Mouse (Mus musculus): ENCODE measurements at regions not wholly inside any gene's neighbourhood (a gene's known extent, or its start where the extent isn't known, plus 50 kb on each side); places are given as distances from the start of the nearest gene placed in this dataset.
"Not testable (repeated sequence)": the region's sequence is repeated elsewhere in the genome, so short reads cannot be mapped to it uniquely, and the experiment has no call there.

GRCm38 (mm10) chr9:9475009-9475744 is 236.3 kb upstream of the Arhgap42 start:
- no peak for ATAC-seq (ENCODE audit: low FRiP score, low read depth)
- Histone ChIP-seq H3K4me2 (replicated peaks) (no peak overlapping the region), H3K27ac (no peak overlapping the region), H3K4me1 (no peaks in the 10 kb centered on the region), H3K9me3 (no peaks in the 10 kb centered on the region), H3K9ac (no peak overlapping the region), H3K36me3 (no peaks in the 10 kb centered on the region), H3K4me3 (no peak overlapping the region), H3K27me3 (no peaks in the 10 kb centered on the region)
- 35% methylated on average over 8 of the region's 8 CpGs for WGBS

GRCm38 (mm10) chr9:9444213-9444612 is 205.3 kb upstream of the Arhgap42 start:
- Histone ChIP-seq H3K9ac (no peak overlapping the region), H3K4me1 (no peaks in the 10 kb centered on the region), H3K27ac (no peak overlapping the region), H3K4me2 (replicated peaks) (no peak overlapping the region), H3K36me3 (no peaks in the 10 kb centered on the region), H3K9me3 (no peaks in the 10 kb centered on the region; the same call in 1 of the 2 replicates), H3K27me3 (no peaks in the 10 kb centered on the region), H3K4me3 (no peak overlapping the region)
- WGBS: 78% methylated on average over 1 of the region's 1 CpGs
- ATAC-seq (ENCODE audit: low FRiP score, low read depth): no peak

DNA sequence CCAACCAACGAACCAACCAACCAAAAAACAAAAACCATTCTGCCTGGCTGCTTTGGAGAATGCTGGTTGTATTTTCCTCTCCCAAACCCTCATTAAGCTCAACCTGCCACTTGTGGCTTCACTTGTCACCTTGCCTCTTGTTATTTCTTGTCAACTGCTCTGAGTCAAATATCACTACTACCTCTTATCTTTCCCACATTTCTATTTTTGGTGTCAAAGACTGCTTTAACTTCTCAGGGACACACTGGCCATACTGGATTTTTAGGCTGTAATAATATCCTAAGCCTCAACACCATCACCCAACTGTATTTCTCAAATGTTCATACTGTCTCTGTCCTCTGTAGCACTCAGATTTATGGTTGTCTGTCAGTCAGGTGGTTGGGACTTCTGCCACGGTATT is 181.4 kb upstream of the Arhgap42 start:
- no peak for ATAC-seq (ENCODE audit: low FRiP score, low read depth)
- H3K9me3 ChIP-seq: no peaks in the 10 kb centered on the region
- H3K4me3 ChIP-seq: no peak overlapping the region
- H3K4me1 ChIP-seq: no peaks in the 10 kb centered on the region
- no peak overlapping the region for H3K27ac ChIP-seq
- WGBS: 77% methylated on average over 2 of the region's 2 CpGs
- no peak overlapping the region for H3K4me2 ChIP-seq (replicated peaks)
- no peaks in the 10 kb centered on the region for H3K27me3 ChIP-seq
- no peak overlapping the region for H3K9ac ChIP-seq
- H3K36me3 ChIP-seq: no peaks in the 10 kb centered on the region

GRCm38 (mm10) chr9:9412460-9413181 is 173.7 kb upstream of the Arhgap42 start:
- Histone ChIP-seq H3K4me3 (no peak overlapping the region), H3K4me2 (replicated peaks) (no peak overlapping the region), H3K27me3 (no peaks in the 10 kb centered on the region), H3K4me1 (no peaks in the 10 kb centered on the region), H3K36me3 (no peaks in the 10 kb centered on the region), H3K9me3 (no peaks in the 10 kb centered on the region), H3K9ac (no peak overlapping the region), H3K27ac (no peak overlapping the region)
- ATAC-seq (ENCODE audit: low FRiP score, low read depth): no peak
- WGBS: 72% methylated on average over 3 of the region's 3 CpGs

GRCm38 (mm10) chr9:9394190-9394589 is 155.3 kb upstream of the Arhgap42 start:
- H3K9ac ChIP-seq; H3K4me1 ChIP-seq; H3K4me3 ChIP-seq; H3K27ac ChIP-seq; ATAC-seq (ENCODE audit: low FRiP score, low read depth); H3K27me3 ChIP-seq; H3K9me3 ChIP-seq; H3K4me2 ChIP-seq (replicated peaks); H3K36me3 ChIP-seq: not testable (repeated sequence)
- WGBS: 97% methylated on average over 3 of the region's 4 CpGs

DNA sequence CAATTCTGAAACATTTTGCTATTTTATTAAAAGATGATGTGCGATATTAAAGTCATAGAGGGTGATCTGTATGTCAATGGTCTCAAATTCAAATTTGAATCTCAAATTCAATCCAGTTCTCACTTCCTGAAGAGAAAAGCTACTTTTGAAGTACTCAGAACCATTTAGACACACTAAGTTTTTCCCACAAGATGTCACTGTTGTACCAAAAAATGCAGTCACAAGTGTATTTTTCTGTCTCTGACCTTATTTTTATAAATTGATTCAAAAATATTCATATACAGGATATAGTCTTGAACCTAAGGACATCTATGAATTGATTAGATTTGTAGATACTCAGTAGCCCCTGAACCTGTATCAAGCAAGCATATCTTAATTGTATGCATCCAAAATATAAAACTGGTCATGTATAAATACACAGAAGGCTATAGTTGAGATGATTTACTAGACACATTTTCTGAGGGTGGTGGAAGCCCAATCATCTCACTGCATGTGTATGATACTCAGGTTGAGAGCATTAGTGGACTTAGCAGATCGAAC is 137.8 kb upstream of the Arhgap42 start:
- no peak overlapping the region for H3K4me2 ChIP-seq (replicated peaks)
- H3K9me3 ChIP-seq: no peaks in the 10 kb centered on the region
- no peak overlapping the region for H3K4me3 ChIP-seq
- no peak overlapping the region for H3K27ac ChIP-seq
- no peak for ATAC-seq (ENCODE audit: low FRiP score, low read depth)
- WGBS: 75% methylated on average over 2 of the region's 2 CpGs
- no peaks in the 10 kb centered on the region for H3K36me3 ChIP-seq
- no peak overlapping the region for H3K9ac ChIP-seq
- no peaks in the 10 kb centered on the region for H3K27me3 ChIP-seq
- H3K4me1 ChIP-seq: no peaks in the 10 kb centered on the region

DNA sequence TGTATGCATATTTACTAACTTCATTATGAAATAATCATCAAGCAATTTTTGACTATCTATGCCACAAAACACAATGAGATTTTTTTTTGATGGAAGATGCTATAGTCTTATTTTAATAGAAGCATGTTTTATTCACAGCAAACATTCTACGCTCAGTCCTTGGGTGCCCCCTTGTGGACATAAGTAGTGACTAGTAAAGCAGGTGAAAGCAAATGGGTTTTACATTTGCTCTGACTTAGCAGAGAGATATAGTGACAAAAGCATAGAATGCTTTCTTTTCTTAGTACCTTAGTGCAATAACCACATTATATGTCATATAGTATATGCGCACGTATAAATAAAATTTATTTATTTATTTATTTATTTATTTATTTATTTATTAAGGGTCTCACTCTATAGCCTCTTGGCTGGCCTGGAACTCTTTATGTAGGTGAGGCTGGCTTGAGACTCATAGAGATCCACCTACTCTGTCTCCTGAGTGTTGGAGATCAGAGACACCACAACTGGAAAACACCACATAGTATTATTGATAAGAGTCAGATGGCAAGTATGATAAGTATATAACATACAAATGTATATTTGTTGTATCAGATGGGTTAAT is 136.5 kb upstream of the Arhgap42 start:
- WGBS: 22% methylated on average over 3 of the region's 3 CpGs
- no peaks in the 10 kb centered on the region for H3K4me1 ChIP-seq
- no peaks in the 10 kb centered on the region for H3K9me3 ChIP-seq
- H3K27ac ChIP-seq: no peak overlapping the region
- no peaks in the 10 kb centered on the region for H3K36me3 ChIP-seq
- no peak overlapping the region for H3K4me2 ChIP-seq (replicated peaks)
- H3K4me3 ChIP-seq: no peak overlapping the region
- no peak overlapping the region for H3K9ac ChIP-seq
- no peaks in the 10 kb centered on the region for H3K27me3 ChIP-seq
- peak; percentile 54; the same call in 1 of the 2 replicates for ATAC-seq (ENCODE audit: low FRiP score, low read depth)

GRCm38 (mm10) chr9:9372594-9372993 is 133.7 kb upstream of the Arhgap42 start:
- Histone ChIP-seq H3K27ac (no peak overlapping the region), H3K9me3 (no peaks in the 10 kb centered on the region), H3K4me2 (replicated peaks) (no peak overlapping the region), H3K4me3 (no peak overlapping the region), H3K4me1 (no peaks in the 10 kb centered on the region), H3K27me3 (no peaks in the 10 kb centered on the region), H3K9ac (no peak overlapping the region), H3K36me3 (no peaks in the 10 kb centered on the region)
- 67% methylated on average over 1 of the region's 1 CpGs for WGBS
- ATAC-seq (ENCODE audit: low FRiP score, low read depth): no peak

GRCm38 (mm10) chr9:9368731-9369130 is 129.8 kb upstream of the Arhgap42 start:
- Histone ChIP-seq H3K4me1 (no peaks in the 10 kb centered on the region), H3K27me3 (no peaks in the 10 kb centered on the region), H3K9me3 (no peaks in the 10 kb centered on the region), H3K4me3 (no peak overlapping the region), H3K36me3 (no peaks in the 10 kb centered on the region), H3K4me2 (replicated peaks) (no peak overlapping the region), H3K27ac (no peak overlapping the region), H3K9ac (no peak overlapping the region)
- 98% methylated on average over 1 of the region's 1 CpGs for WGBS
- no peak for ATAC-seq (ENCODE audit: low FRiP score, low read depth)

DNA sequence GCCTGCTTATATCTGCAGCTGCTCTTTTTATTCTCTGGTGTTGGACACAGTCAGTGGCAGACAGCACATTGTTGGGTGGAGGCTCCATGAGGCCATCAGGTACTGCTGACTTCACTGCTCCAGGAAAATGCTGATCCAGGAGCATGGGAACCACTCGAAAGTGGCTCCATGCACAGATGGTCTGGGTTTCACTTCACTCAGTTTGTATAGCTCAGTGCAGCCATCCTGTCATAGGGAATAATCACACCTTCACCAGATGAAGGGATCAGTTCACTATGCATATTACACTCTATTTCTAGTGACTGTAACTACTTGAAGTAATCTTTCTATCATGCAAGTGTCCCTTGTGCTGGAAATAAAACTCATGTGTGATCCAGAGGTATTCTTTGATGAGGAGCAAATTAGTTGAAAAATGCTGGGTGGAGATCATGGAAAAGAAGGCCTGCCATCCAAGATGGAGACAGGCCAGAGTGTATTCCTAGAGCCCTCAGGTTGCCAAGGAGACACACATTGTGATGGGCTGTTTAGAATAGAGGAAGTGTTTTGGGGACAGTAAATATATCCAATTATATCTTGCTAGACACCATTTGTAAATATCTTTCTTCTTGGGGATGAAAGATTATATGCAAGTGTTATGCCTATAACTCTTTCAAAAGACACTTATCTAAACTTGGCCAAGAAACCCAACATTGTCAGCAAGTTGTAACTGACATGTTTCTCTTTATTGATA is 103.7 kb upstream of the Arhgap42 start:
- Histone ChIP-seq H3K27me3 (no peaks in the 10 kb centered on the region), H3K4me2 (replicated peaks) (no peak overlapping the region), H3K9me3 (no peaks in the 10 kb centered on the region), H3K36me3 (no peaks in the 10 kb centered on the region), H3K9ac (no peak overlapping the region), H3K27ac (no peak overlapping the region), H3K4me3 (no peak overlapping the region), H3K4me1 (no peaks in the 10 kb centered on the region)
- no peak for ATAC-seq (ENCODE audit: low FRiP score, low read depth)
- 73% methylated on average over 1 of the region's 1 CpGs for WGBS

GRCm38 (mm10) chr9:9318624-9319023 is 79.7 kb upstream of the Arhgap42 start:
- Histone ChIP-seq H3K27me3 (no peaks in the 10 kb centered on the region), H3K9ac (no peak overlapping the region), H3K4me2 (replicated peaks) (no peak overlapping the region), H3K36me3 (no peaks in the 10 kb centered on the region), H3K27ac (no peak overlapping the region), H3K4me1 (no peaks in the 10 kb centered on the region), H3K4me3 (no peak overlapping the region), H3K9me3 (no peaks in the 10 kb centered on the region)
- ATAC-seq (ENCODE audit: low FRiP score, low read depth): no peak
- WGBS: 82% methylated on average over 1 of the region's 1 CpGs

DNA sequence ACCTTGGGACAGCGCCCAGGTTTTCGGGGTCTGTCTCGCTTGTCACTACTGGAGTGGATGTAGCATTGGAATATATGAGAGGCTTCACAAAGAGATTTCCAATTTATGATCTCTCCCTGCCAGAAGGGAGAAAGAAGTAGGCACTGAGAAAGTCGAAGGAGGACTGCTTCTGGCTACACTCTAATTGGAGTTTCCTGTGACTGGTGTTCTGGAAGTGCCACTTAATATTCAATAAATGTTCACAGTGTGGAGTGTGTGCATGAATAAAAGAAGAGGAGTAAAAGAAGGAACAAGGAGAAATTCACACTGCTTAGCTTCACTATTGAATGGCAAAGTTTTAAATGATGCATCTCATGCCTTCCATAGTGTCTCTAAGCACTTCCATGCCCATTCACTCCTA is 77.1 kb upstream of the Arhgap42 start:
- H3K4me1 ChIP-seq: no peaks in the 10 kb centered on the region
- 66% methylated on average over 4 of the region's 4 CpGs for WGBS
- no peak overlapping the region for H3K27ac ChIP-seq
- ATAC-seq (ENCODE audit: low FRiP score, low read depth): no peak
- H3K9me3 ChIP-seq: no peaks in the 10 kb centered on the region
- H3K4me3 ChIP-seq: no peak overlapping the region
- no peak overlapping the region for H3K9ac ChIP-seq
- no peaks in the 10 kb centered on the region for H3K27me3 ChIP-seq
- H3K36me3 ChIP-seq: no peaks in the 10 kb centered on the region
- no peak overlapping the region for H3K4me2 ChIP-seq (replicated peaks)
